Mouse (Mus musculus) heart, embryonic 10.5 days (tissue): ENCODE results near the gene Cntd1. TPM values are rescaled to one million over a fixed set of nuclear protein-coding genes. Genes with fewer than 3 reads are reported as not detected.
"Not testable (repeated sequence)": the region's sequence is repeated elsewhere in the genome, so short reads cannot be mapped to it uniquely, and the experiment has no call there.

Experiments used
- DNase-seq: peaks from one replicate; pipeline ENCODE4 v3.0.0-alpha.2; 2017; ENCODE audit warnings: low spot score
- H3K27ac ChIP-seq: fragments of 300-500 bp; sonication (generic); 2 replicates; pipeline ENCODE4 v1.5.1; 2016; ENCODE audit warnings: mild to moderate bottlenecking
- H3K27me3 ChIP-seq: fragments of 300-500 bp; sonication (generic); 2 replicates; pipeline ENCODE4 v1.6.1; 2016; ENCODE audit warnings: mild to moderate bottlenecking; ENCODE audit not compliant: poor library complexity, insufficient read depth, severe bottlenecking
- H3K36me3 ChIP-seq: fragments of 300-500 bp; sonication (generic); 2 replicates; pipeline ENCODE4 v1.6.1; 2016; ENCODE audit warnings: mild to moderate bottlenecking, moderate library complexity
- H3K4me1 ChIP-seq: fragments of 300-500 bp; sonication (generic); 2 replicates; pipeline ENCODE4 v1.6.1; 2016; ENCODE audit warnings: mild to moderate bottlenecking
- H3K4me3 ChIP-seq: fragments of 300-500 bp; sonication (generic); 2 replicates; pipeline ENCODE4 v1.5.1; 2016; ENCODE audit warnings: mild to moderate bottlenecking, moderate library complexity
- H3K9me3 ChIP-seq: fragments of 300-500 bp; sonication (generic); 2 replicates; pipeline ENCODE4 v1.6.1; 2016; ENCODE audit warnings: mild to moderate bottlenecking, moderate library complexity
- WGBS: fragments of 180-500 bp; shearing (Covaris S2); methylation state at CpG from one replicate; pipeline ENCODE4 v1.1.7; 2016; 5-methylcytosine and 5-hydroxymethylcytosine counted together
- polyA plus RNA-seq: library from polyadenylated mRNA; unstranded; fragments of >200 nt; fragmentation: Nextera tagmentation; extraction: Ambion mirVana; gene quantifications from 2 replicates; pipeline ENCODE4 v1.2.1, GENCODE M21; 2016

The Cntd1 gene
- polyA plus RNA-seq, 1 experiment from 2014 or later, result 0.79 TPM

DNA sequence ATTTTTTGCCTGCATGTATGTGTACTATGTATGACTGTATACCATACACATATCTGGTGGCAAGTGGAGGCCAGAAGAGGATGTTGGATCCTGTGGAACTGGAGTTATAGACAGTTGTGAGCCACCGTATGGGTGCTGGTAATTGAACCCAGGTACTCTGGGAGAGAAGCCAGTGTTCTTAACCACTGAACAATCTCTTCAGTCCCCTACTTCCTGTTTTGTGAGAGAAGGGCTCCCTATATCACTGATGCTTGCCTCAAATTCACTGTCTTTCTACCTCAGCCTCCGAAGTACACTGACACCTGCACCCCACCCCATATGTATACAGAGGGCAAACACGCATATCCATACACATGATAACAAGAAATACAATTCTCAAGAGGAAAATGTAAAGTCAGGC lies 32.3 kb downstream of the Cntd1 start:
- Histone ChIP-seq H3K4me1 (no peaks in the 10 kb centered on the region), H3K9me3 (no peaks in the 10 kb centered on the region), H3K27ac (no peak overlapping the region), H3K36me3 (no peaks in the 10 kb centered on the region), H3K27me3 (no peaks in the 10 kb centered on the region), H3K4me3 (no peak overlapping the region)
- 83% methylated on average over 3 of the region's 3 CpGs for WGBS
- no peak for DNase-seq

DNA sequence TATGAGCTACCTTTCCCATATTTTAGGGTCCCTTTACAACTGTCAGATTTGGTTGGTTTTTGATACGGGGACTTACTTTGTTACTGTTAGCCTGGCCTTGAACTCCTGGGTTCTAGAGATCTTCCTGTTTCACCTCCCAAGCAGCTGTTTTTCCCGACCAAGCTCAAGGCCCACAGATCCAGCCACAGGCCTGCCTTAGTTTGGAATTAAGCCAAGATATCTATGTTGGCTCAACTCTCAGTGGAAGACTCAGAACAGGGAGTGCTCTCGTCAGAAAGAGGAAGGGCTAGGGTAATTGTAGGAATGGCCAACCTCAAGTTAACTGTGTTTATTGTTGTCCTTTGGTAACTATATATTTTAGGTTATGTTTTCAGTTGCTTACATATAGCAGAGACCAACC lies 33.3 kb downstream of the Cntd1 start:
- no peak overlapping the region for H3K27ac ChIP-seq
- 73% methylated on average over 3 of the region's 3 CpGs for WGBS

DNA sequence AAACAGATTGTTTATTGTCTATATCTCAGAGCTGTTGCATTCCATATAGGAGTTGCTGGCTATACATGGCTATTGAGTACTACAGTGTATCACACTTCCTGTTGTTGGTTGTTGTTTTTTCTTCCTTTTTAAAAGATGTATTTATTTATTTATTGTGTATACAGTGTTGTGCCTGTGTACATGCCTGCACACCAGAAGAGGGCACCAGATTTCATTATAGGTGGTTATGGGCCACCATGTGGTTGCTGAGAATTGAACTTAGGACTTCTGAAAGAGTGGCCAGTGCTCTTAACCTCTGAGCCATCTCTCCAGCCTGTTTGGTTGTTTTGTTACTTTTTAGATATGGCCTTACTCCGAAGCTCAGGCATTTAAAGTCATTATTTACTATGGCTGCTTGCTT lies 35.8 kb downstream of the Cntd1 start:
- DNase-seq, result no peak
- Histone ChIP-seq H3K4me1 (peaks cover 17% of the 10 kb centered on the region), H3K9me3 (no peaks in the 10 kb centered on the region), H3K4me3 (no peak overlapping the region), H3K27ac (peak overlapping the region; percentile 32; the same call in 1 of the 2 replicates), H3K36me3 (peaks cover 20% of the 10 kb centered on the region), H3K27me3 (no peaks in the 10 kb centered on the region)
- WGBS, result 89% methylated on average over 1 of the region's 1 CpGs

More for the DNA sequence above, 33.3 kb downstream of the Cntd1 start:
- Histone ChIP-seq H3K27me3 (no peaks in the 10 kb centered on the region), H3K4me3 (no peak overlapping the region), H3K9me3 (no peaks in the 10 kb centered on the region), H3K4me1 (peaks cover 7% of the 10 kb centered on the region; the same call in 1 of the 2 replicates), H3K36me3 (no peaks in the 10 kb centered on the region)
- DNase-seq, result no peak

DNA sequence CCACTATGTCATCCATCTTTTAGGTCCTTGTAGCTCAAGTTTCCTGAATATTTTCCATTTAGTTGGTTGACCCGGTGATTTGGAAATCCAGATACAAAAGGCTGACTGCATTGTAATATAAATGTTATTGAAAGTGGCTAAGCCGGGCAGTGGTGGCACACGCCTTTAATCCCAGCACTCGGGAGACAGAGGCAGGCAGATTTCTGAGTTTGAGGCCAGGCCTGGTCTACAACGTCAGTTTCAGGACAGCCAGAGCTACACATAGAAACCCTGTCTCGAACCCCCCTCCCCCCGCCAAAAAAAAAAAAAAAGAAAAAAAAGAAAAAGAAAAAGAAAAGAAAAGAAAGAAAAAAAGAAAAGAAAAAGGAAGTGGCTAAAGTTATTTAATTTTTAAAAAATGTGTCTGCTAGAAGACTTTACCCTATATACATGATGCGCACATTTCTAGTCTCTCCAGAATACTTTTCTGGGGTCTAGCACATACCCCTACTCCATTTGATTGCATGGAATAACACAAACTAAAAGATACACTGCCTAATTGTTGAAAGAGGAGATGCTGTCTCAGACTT lies 36.4 kb downstream of the Cntd1 start:
- DNase-seq, result no peak
- Histone ChIP-seq H3K36me3 (peaks cover 26% of the 10 kb centered on the region), H3K27me3 (no peaks in the 10 kb centered on the region), H3K4me3 (peak overlapping the region; percentile 98), H3K4me1 (peaks cover 17% of the 10 kb centered on the region), H3K27ac (peak overlapping the region; percentile 95), H3K9me3 (no peaks in the 10 kb centered on the region)
- 77% methylated on average over 8 of the region's 8 CpGs for WGBS

- H3K9me3 ChIP-seq, result no peaks in the 10 kb centered on the region
- WGBS, result under 1% methylated on average over 62 of the region's 62 CpGs
- DNase-seq, result peak; percentile 96
- peak within 1 kb of the TSS; percentile 95 for H3K27ac ChIP-seq
- no peaks in the 10 kb centered on the region for H3K27me3 ChIP-seq
- peaks cover 33% of the 10 kb centered on the region for H3K36me3 ChIP-seq
- H3K4me3 ChIP-seq, result peak within 1 kb of the TSS; percentile 98
- H3K4me1 ChIP-seq, result peaks cover 17% of the 10 kb centered on the region
Observed at GRCm38 (mm10) chr11:101315665-101316500, 37.1 kb downstream of the Cntd1 start, which contains the start of gene Psme3. Psme3 (plus strand) TSS chr11:101316213.

DNA sequence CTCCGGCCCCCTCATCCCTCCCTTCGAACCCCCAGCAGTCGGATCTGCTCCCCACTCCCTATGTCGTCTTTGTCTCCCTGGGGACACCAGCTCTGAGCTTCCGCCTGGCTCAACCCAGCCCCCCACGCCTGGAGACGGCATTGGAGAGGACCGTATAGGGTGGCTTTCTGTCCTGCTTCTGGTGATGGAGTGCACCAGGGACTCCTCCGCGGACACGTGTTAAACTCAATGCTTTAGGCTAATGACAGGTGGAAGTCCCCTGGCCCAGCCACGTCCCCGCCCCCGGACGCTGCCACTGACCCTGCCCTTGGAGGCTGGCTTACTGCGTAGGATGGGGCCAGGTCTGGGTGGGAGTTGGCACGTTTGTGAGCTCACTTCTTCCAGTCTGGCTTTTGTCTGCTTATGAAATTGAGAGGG lies 37.7 kb downstream of the Cntd1 start:
- under 1% methylated on average over 17 of the region's 17 CpGs for WGBS

DNA sequence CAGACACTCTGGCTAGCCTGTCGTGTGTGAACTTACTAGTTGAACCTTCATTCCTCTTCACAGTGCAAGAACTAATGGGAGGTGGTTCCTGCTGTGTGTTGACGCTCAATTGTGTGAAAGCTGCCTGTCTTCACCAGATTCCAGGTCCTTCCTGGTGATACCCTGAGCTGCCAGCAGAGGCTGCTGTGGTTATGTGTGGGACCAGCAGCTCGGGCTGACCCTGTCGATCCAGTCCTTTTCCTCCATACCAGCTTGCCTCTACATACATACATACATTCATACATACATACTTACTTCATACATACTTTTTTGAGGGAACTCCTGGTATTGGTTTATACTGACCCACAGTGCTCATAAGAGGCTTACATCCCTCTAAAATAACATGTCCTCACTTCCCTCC lies 44.8 kb downstream of the Cntd1 start:
- Histone ChIP-seq H3K4me1 (no peaks in the 10 kb centered on the region), H3K9me3 (no peaks in the 10 kb centered on the region), H3K36me3 (peaks cover 79% of the 10 kb centered on the region), H3K27ac (no peak overlapping the region), H3K27me3 (no peaks in the 10 kb centered on the region), H3K4me3 (no peak overlapping the region)
- 25% methylated on average over 4 of the region's 4 CpGs for WGBS
- DNase-seq, result peak; percentile 88

More for the DNA sequence above, 37.7 kb downstream of the Cntd1 start:
- Histone ChIP-seq H3K27me3 (no peaks in the 10 kb centered on the region), H3K27ac (peak overlapping the region; percentile 95), H3K4me3 (peak overlapping the region; percentile 98), H3K9me3 (no peaks in the 10 kb centered on the region), H3K4me1 (peaks cover 17% of the 10 kb centered on the region), H3K36me3 (peaks cover 39% of the 10 kb centered on the region)
- DNase-seq, result peak; percentile 89

DNA sequence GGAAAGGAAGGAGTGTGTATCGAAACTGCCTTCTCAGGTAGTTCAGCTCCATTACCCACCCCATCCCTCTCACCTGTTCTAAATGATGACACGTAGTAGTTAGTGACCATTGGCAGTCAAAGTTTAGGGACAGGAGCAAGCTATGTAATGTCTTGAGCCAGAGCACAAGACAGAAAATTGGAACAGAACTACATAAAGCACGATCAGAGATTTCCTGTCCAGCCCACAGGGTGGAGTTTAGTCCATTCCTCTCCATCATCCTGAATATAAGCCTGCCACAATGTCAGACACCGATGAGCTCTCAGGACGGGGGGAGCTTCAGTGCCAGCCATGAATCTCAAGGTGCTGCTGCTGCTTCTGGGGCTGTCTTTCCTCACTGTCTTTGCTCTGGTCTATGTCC lies 46.0 kb downstream of the Cntd1 start, which contains the start of gene Aoc2:
Aoc2 (plus strand) TSS at position 301 of the 400 bp plus-strand sequence.
- no peak for DNase-seq
- Histone ChIP-seq H3K9me3 (no peaks in the 10 kb centered on the region), H3K27me3 (no peaks in the 10 kb centered on the region), H3K36me3 (peaks cover 69% of the 10 kb centered on the region), H3K27ac (no peak within 1 kb of the TSS), H3K4me1 (no peaks in the 10 kb centered on the region), H3K4me3 (no peak within 1 kb of the TSS)
- 92% methylated on average over 5 of the region's 5 CpGs for WGBS

GRCm38 (mm10) chr11:101325201-101325600 lies 46.4 kb downstream of the Cntd1 start:
- H3K4me1 ChIP-seq, H3K27ac ChIP-seq, H3K27me3 ChIP-seq, H3K9me3 ChIP-seq, H3K4me3 ChIP-seq, DNase-seq: not testable (repeated sequence)
- H3K36me3 ChIP-seq, result peaks cover 64% of the 10 kb centered on the region
- 91% methylated on average over 11 of the region's 11 CpGs for WGBS

DNA sequence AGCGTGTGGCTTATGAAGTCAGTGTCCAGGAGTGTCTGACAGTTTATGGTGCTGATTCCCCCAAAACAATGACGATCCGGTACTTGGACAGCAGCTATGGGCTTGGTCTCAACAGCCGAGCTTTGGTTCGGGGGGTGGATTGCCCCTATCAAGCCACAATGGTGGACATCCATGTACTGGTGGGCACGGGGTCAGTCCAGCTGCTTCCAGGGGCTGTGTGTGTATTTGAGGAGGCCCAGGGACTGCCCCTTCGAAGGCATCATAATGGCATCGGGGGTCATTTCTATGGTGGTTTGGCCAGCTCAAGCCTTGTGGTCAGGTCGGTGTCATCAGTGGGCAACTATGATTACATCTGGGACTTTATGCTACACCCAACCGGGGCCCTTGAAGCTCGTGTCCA lies 47.3 kb downstream of the Cntd1 start:
- H3K4me3 ChIP-seq, result no peak overlapping the region
- no peaks in the 10 kb centered on the region for H3K9me3 ChIP-seq
- no peaks in the 10 kb centered on the region for H3K27me3 ChIP-seq
- peaks cover 6% of the 10 kb centered on the region; the same call in 1 of the 2 replicates for H3K4me1 ChIP-seq
- H3K36me3 ChIP-seq, result peaks cover 55% of the 10 kb centered on the region
- H3K27ac ChIP-seq, result no peak overlapping the region
- WGBS, result 80% methylated on average over 11 of the region's 11 CpGs
- no peak for DNase-seq

- H3K36me3 ChIP-seq, result peaks cover 43% of the 10 kb centered on the region
- H3K9me3 ChIP-seq, result no peaks in the 10 kb centered on the region
- H3K4me3 ChIP-seq, result no peak overlapping the region
- H3K27me3 ChIP-seq, result no peaks in the 10 kb centered on the region
- DNase-seq, result no peak
- WGBS, result 48% methylated on average over 3 of the region's 3 CpGs
- H3K27ac ChIP-seq, result no peak overlapping the region
- H3K4me1 ChIP-seq, result peaks cover 6% of the 10 kb centered on the region; the same call in 1 of the 2 replicates
Observed at GRCm38 (mm10) chr11:101327311-101327710, 48.5 kb downstream of the Cntd1 start.

- no peak for DNase-seq
- Histone ChIP-seq H3K27ac (0 out of 2 replicates have a peak overlapping the region, but pooled peaks have one; percentile 3), H3K27me3 (no peaks in the 10 kb centered on the region), H3K4me3 (no peak overlapping the region), H3K36me3 (peaks cover 25% of the 10 kb centered on the region), H3K9me3 (no peaks in the 10 kb centered on the region), H3K4me1 (peaks cover 11% of the 10 kb centered on the region)
- 80% methylated on average over 6 of the region's 6 CpGs for WGBS
Observed at GRCm38 (mm10) chr11:101328941-101329635, 50.3 kb downstream of the Cntd1 start.
